Mouse (Mus musculus) left cerebral cortex, postnatal 10 days (tissue): Measurements from ENCODE around the gene Prpf40a. TPM values are rescaled to one million over a fixed set of nuclear protein-coding genes. Genes with fewer than 3 reads are reported as not detected.

Experiments used
- DNase-seq, 2 experiments: peaks; one replicate each; pipeline ENCODE4 v3.0.0; 2021 to 2022; ENCODE audit warnings: low spot score in 2 of 2, mixed read lengths in 1 of 2; ENCODE audit errors: extremely low spot score in 1 of 2
- intact Hi-C: fragments of 180-260 bp; cut with DNase I; formaldehyde crosslinking; loops from one replicate; pipeline ENCODE4 v1.15.1; 2025
- total RNA-seq, 2 experiments: library from RNA; stranded (reverse); gene quantifications; 2 replicates each; pipeline ENCODE4 v1.2.3; 2021

Gene Prpf40a
- 10 to 100 TPM; 46.6 to 57.4 TPM for total RNA-seq

DNA sequence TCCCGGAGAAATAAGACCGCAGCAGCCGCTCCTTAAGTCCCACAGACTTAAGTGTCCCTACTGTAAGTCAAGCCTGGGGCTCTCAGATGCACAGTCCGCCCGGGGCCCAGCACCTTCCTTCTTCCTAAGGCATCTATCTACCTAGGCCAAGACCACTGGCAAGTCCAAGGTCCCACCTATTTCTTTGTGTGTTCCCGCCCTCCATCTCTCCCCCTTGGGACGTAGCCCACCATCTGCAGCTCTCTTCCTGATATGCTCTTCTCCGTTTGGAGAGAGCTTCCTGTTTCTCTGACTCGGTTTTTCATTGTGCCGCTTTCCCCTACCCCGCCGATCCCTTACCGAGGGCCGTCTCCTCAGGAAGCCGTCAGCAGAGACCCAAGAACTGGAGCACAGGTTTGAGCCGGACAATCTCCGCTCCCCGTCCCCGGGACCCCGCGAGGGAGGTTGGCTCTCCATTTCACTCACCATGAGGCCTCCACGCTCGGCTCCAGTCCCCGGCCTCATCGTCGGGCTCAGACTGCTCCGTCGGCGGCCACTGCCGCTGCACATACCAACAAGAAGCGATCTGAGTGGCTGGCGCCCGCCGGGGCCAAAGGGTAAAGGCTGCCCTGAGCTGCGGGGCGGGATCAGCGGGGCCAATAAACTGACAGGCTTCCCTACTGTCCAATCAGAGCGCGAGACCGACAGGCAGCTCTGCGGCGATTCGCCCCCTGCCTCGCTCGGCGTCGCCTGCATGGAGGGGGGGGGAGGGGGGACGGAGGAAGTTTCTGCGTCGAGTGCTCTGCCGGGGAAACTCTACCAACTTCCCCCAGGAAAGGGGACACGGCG, at the start of gene Prpf40a:
Prpf40a (minus strand) TSS at position 601 of the 828 bp plus-strand sequence.
- intact Hi-C loops = loop anchor here (5.0 kb wide), 1 partner anchor 434 kb away; no protein-coding TSS in a partner anchor
- DNase-seq = peak; percentile 99 to 100

DNA sequence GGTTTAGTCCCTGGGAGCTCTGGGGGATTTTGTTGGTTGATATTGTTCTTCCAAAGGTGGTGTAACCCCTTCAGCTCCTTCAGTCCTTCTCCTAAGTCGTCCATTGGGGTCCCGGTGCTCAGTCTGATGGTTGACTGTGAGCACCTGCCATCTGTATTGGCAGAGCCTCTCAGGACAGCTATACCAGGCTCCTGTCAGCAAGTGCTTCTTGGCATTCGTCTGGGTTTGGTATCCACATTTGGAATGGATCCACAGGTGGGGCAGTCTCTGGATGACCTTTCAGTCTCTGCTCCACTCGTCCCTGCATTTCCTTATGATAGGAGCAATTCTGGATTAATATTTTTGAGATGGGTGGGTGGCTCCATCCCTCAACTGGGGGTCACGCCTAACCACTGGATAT, 31.2 kb upstream of the Prpf40a start:
- intact Hi-C loops = no loop called here
- no peak for DNase-seq

DNA sequence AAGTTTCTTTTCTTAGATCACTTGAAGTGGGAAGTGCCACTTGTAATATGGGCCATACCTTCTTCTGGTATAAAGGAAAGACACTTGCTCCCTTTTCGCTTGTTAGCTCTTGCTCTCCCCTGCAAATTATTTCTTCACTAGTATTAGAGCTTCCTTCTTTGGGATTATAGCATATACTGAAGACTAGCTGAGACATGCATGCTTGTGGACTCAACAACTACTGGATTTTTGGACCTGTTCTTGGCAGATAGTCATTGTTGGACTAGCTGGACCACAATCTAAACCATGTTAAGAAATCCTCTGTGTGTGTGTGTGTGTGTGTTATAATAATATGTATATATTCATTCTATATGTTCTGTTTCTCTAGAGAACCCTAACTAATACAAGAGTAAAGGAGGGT, 22.4 kb upstream of the Prpf40a start:
- DNase-seq = no peak
- intact Hi-C loops = no loop called here

DNA sequence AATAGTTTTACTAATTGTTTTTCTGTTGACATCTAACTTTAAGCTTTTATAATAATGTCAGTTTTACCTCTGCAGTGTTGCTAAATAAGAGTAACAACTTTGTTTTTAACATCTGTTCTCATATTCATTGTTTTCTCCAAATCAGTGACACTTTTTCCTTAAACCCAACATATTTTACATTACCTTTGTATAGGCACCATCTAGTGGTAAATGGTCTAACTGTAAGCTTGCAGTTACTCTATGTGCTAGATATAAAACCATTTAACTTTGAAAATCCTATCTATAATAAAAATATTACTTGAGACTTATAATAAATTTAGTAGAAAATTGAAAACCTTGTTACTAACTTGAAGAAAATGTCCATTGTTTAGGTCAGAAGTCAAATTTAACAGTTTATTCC, 15.7 kb upstream of the Prpf40a start:
- no peak for DNase-seq
- intact Hi-C loops = loop anchor here (5.0 kb wide), 1 partner anchor 881 kb away; the partner anchor contains the start of gene Rprm

- intact Hi-C loops = loop anchor here (5.0 kb wide), 1 partner anchor 883 kb away; the partner anchor contains the start of gene Rprm
- no peak for DNase-seq
These were observed 13.5 kb upstream of the Prpf40a start for GRCm38 (mm10) chr2:53204373-53205274.

GRCm38 (mm10) chr2:53200164-53200885, 9.2 kb upstream of the Prpf40a start:
- no peak for DNase-seq
- intact Hi-C loops = no loop called here

DNA sequence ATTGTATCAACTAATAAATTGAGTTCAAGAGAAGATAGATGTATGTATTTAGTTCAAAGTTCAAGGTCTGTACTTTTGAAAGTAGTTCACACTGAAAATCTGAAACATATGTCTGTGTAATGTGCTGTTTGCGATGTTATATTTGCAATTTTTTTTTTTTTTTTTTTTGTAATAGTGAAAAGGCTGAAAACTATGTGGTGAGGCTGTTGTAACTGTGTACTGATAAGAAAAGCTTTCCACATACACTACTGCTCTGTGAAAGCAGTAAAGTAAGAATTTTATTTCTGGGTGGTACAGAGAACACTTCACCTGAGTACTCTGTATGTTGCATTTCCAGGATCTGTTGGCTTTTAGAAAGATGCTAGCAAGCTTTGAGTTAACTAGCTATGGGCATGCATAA, 8.1 kb upstream of the Prpf40a start:
- no peak for DNase-seq
- intact Hi-C loops = no loop called here

DNA sequence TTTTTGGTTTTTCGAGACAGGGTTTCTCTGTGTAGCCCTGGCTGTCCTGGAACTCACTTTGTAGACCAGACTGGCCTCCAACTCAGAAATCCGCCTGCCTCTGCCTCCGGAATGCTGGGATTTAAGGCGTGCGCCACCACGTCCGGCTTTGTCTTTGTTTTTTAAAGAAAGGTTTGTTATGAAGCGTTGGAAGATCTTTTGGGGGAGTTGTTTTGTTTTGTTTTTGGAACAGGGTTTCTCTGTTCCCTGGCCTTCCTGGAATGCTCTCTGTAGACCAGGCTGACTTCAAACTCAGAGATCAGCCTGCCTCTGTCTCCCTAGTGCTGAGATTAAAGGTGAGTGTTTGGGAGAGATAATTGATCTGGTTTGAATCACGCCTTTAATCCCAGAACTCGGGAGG, 5.3 kb upstream of the Prpf40a start:
- no peak for DNase-seq
- intact Hi-C loops = no loop called here

- DNase-seq = no peak
- intact Hi-C loops = loop anchor here (5.0 kb wide), 1 partner anchor 435 kb away; no protein-coding TSS in a partner anchor
These were observed 1.3 kb upstream of the Prpf40a start for GRCm38 (mm10) chr2:53192386-53192785.

DNA sequence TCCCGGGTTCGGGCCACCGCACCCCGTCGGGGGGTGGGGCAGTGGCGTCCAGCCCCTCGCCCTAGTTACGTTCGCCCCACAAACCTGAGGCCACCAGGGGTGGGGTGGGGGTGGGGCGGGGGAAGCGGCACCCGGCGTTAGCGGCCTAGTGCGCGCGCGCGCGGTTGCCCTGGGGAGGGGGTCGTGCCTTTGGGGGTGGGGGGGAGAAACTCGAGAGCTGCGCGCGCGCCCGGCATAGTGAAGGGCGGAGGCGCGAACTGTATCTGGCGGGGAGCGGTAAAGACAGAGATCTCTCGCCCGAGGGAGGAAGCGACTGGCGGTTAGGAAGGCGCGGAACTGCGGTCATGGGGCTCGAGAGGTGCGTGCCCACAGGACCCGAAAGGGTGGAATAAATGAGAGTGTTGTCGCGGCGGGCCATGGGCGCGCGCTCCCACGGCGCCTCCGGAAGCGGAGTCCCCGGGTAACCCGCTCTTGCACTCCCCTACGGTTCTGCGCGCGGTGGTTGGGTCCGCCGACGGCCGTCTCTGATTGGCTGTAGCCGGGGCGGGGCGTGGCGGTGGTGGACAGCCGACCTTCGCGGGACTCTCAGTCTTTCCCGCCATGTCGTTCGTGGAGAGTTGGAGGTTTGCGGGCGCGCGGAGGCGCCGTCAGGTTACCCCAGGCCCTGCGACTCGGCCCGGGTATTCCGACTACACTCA, 588 bp upstream of the Prpf40a start, which contains the start of gene Arl6ip6:
Arl6ip6 (plus strand) TSS at position 204 of the 698 bp plus-strand sequence.
- intact Hi-C loops = loop anchor here (5.0 kb wide), 1 partner anchor 434 kb away; no protein-coding TSS in a partner anchor
- peak; percentile 95 to 99 for DNase-seq

GRCm38 (mm10) chr2:53189811-53190210, 1.3 kb downstream of the Prpf40a start:
- intact Hi-C loops = loop anchor here (5.0 kb wide), 1 partner anchor 433 kb away; no protein-coding TSS in a partner anchor
- DNase-seq = peak in 1 of 2 experiments; percentile 29

DNA sequence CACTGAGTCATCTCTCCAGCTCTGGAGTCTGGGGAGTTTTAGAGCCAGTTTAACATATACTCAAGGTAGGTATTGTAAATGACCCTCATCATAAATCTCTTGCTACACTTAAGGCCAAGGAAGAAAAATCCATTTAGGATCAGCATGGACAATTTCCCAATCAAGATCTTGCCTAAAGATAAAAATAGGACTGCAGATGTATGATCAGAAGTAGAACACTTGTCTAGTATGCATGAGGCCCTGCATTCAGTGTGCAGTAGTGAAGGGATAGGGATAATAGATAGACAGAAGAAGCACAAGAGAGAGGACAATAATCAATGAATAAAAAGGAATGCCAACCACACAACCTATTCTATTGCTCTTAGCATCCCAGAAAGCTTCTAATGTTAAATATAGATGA, 11.2 kb downstream of the Prpf40a start:
- intact Hi-C loops = no loop called here
- DNase-seq = no peak

- no peak for DNase-seq
These were observed 12.1 kb downstream of the Prpf40a start for GRCm38 (mm10) chr2:53178966-53179365.

DNA sequence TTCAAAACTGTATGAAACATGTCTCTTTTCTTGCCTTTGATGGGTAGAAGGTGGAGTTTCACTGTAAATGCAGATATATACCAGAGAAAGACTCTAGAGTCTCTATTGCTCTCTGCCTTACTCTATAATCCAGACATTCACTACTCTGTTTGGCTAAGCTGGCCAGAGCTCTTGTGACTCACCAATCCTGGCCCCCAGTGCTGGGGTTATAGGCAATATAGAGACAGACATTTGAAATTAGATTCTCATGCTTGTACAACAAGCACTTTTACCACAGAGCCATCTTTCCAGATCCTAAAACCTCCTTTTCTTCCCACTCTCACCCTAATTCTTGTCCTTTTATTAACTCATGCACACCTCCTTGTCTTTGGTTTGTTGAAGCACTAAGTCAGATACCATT, 17.1 kb downstream of the Prpf40a start:
- no peak for DNase-seq
- intact Hi-C loops = no loop called here

More at GRCm38 (mm10) chr2:53178966-53179365, 12.1 kb downstream of the Prpf40a start:
- intact Hi-C loops = no loop called here

GRCm38 (mm10) chr2:53146852-53147251, 44.2 kb downstream of the Prpf40a start:
- intact Hi-C loops = no loop called here
- DNase-seq = no peak

DNA sequence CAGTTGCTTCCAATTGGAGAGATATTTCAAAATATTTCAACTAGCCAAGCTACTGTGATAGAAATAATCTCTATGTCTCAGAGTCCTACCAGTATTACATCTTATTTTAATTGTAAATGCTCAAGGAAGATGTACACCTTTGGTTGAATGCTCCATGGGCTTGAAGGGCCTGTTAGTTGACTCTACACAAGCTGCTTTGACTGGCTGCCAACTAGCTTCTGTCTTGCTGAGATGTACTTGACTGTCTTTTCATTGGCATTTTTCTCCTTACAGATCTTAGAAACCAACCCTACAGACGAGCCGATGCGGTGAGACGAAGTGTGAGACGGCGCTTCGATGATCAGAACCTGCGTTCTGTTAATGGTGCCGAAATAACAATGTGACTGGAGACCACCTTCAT, 59.5 kb downstream of the Prpf40a start:
- no peak for DNase-seq
- intact Hi-C loops = no loop called here

DNA sequence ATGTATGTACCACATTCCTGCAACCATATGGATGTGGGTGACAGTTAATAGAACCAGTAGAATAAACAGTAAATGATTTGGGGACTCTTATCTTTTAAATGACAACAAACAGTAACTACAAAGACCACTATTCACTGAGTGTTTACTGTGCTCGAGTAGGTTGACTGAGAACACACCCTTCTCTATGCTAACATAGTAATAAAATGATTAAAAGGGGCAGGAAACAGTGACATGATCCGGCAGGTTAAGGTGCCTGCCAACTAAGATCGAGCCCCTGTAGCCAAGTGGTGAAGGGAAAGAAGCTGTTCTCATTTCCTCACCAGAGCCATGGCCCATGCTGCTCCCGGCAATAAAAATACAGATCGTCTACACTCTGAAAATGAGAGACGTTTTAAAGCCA, 62.0 kb downstream of the Prpf40a start:
- no peak for DNase-seq
- intact Hi-C loops = no loop called here

DNA sequence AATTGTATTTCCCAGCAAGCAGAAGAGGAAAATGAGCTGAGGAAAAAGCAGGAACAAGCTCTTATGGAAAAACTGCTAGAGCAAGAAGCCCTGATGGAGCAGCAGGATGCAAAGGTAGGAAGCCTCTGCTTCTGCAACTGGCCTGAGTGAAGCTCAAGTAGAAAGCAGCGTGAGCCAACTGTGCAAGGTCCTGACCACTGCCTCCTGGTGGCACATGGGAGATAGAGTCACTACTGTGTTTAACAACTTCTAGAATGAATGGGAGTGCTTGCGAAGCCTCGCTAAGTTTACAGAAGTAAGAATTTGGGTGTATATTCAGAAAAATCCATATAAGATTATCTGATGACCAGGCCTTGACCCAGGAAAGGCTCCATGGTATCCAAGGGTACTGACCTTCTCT, 65.1 kb downstream of the Prpf40a start:
- no peak for DNase-seq
- intact Hi-C loops = no loop called here
